19 mouse cellular contexts compared by ENCODE assay signal in genomic region chr6:115010815-115011214, GRCm38 (mm10). TPM values are rescaled to one million over a fixed set of nuclear protein-coding genes. Genes with fewer than 3 reads are reported as not detected.
DNase-seq lines count a peak whose midpoint lies in the region; ATAC-seq and TF ChIP-seq lines count a peak whose summit lies in the region.
"Had no signal": no experiment of that assay in that cellular context is flagged by ENCODE, and none has a peak within 500 bp of the region (broad histone marks: within the 10 kb centered on the region; RNA-seq: fewer than 3 reads in every experiment).

No protein-coding gene starts in this region.

- ATAC-seq in midbrain, embryonic 11.5 days (ENCODE audit: low FRiP score), result no peak
- ATAC-seq in midbrain, embryonic 14.5 days (ENCODE audit: low FRiP score, low TSS enrichment), result no peak
- ATAC-seq: activated CD4-positive, CD25-positive, alpha-beta regulatory T cell, adult 4 months; CD4-positive, CD25-positive, alpha-beta regulatory T cell, adult 4 months; Patski had no signal

- no peak; the same call in 1 of the 2 replicates for TF ChIP-seq RAD21 in CH12.LX (IDR thresholded peaks at IDR 0.05; ENCODE audit: low read depth, low read length)

- H3K36me3 ChIP-seq in midbrain, embryonic 11.5 days (ENCODE audit: control insufficient read depth, insufficient read depth, low read length), result peaks cover 2% of the 10 kb centered on the region; the same call in 1 of the 2 replicates
- peaks cover 42% of the 10 kb centered on the region for H3K36me3 ChIP-seq in midbrain, embryonic 14.5 days (ENCODE audit: control insufficient read depth, insufficient read depth, low read length)
- H3K36me3 ChIP-seq in CH12.LX (replicated peaks in 1 of 2; ENCODE audit: control insufficient read depth in 1 of 2, insufficient read depth in 1 of 2, low read length in 1 of 2), result peaks cover 9 to 38% of the 10 kb centered on the region in 2 experiments

- no peaks in the 10 kb centered on the region for H3K9me3 ChIP-seq in midbrain, embryonic 11.5 days (ENCODE audit: control insufficient read depth, low read length)
- H3K9me3 ChIP-seq in midbrain, embryonic 14.5 days (ENCODE audit: control insufficient read depth, low read length), result no peaks in the 10 kb centered on the region
- H3K9me3 ChIP-seq in CH12.LX (replicated peaks; ENCODE audit: low read length), result no peaks in the 10 kb centered on the region
- H3K9me3 ChIP-seq: G1E had no signal

- H3K4me3 ChIP-seq in midbrain, embryonic 11.5 days (ENCODE audit: low read depth, low read length), result no peak overlapping the region
- no peak overlapping the region for H3K4me3 ChIP-seq in midbrain, embryonic 14.5 days (replicated peaks; ENCODE audit: low read depth, low read length)
- peak overlapping the region; percentile 1 to 33 (median 5) for H3K4me3 ChIP-seq in CH12.LX (replicated peaks in 1 of 3; ENCODE audit: low read depth in 2 of 3, low read length in 2 of 3, poor library complexity in 1 of 3)

- H3K9ac ChIP-seq in midbrain, embryonic 11.5 days (ENCODE audit: low read length), result no peak overlapping the region
- H3K9ac ChIP-seq in midbrain, embryonic 14.5 days (replicated peaks; ENCODE audit: low read length), result no peak overlapping the region
- H3K9ac ChIP-seq in CH12.LX (ENCODE audit: insufficient read depth, low read depth), result peak overlapping the region; percentile 59

- DNase-seq in midbrain, embryonic 11.5 days (ENCODE audit: low spot score, missing footprints), result peak; percentile 82
- no peak for DNase-seq in midbrain, embryonic 14.5 days
- DNase-seq in CH12.LX (ENCODE audit: extremely low read depth), result peak; percentile 50
- DNase-seq in testis, postnatal 10 days (ENCODE audit: low spot score), result no peak
- DNase-seq: adrenal gland, adult 2 months; adrenal gland, adult 8-10 months; adrenal gland, postnatal 10 days; adrenal gland, postnatal 14 days; adrenal gland, postnatal 25 days; adrenal gland, postnatal 36 days; B cell, adult 2 months; cerebellum, adult 11 months; cerebellum, adult 11-12 months; cerebellum, adult 18-20 months; cerebellum, adult 2 months had no signal

- no peak overlapping the region for H3K4me2 ChIP-seq in midbrain, embryonic 11.5 days
- no peak overlapping the region for H3K4me2 ChIP-seq in midbrain, embryonic 14.5 days (ENCODE audit: low read length)
- H3K4me2 ChIP-seq in CH12.LX (ENCODE audit: insufficient read depth, low read depth, poor library complexity, severe bottlenecking), result peak overlapping the region; percentile 61

- WGBS in midbrain, embryonic 11.5 days, result 77% methylated on average over 9 of the region's 9 CpGs
- WGBS in midbrain, embryonic 14.5 days, result 91% methylated on average over 9 of the region's 9 CpGs

- no peak; the same call in 1 of the 2 replicates for TF ChIP-seq POLR2A in CH12.LX (IDR thresholded peaks at IDR 0.05; ENCODE audit: low read depth, low read length)

- dilution Hi-C loops in CH12.LX (cut with MboI; ENCODE audit: extremely low pct_ligation_motif_present, extremely low pct_unique_long_range_greater_than_20kb, low sequenced_read_pairs), result no loop called here

- TF ChIP-seq EP300 in CH12.LX (IDR thresholded peaks at IDR 0.05; ENCODE audit: low read length), result peak; percentile 91

- no peak overlapping the region for H3K27ac ChIP-seq in midbrain, embryonic 11.5 days (ENCODE audit: low read depth, low read length)
- no peak overlapping the region for H3K27ac ChIP-seq in midbrain, embryonic 14.5 days (replicated peaks; ENCODE audit: low read depth, low read length)
- H3K27ac ChIP-seq in CH12.LX (ENCODE audit: insufficient read depth, low read depth), result peak overlapping the region; percentile 97

- H3K27me3 ChIP-seq in midbrain, embryonic 11.5 days (ENCODE audit: control insufficient read depth, insufficient read depth, low read length), result no peaks in the 10 kb centered on the region
- H3K27me3 ChIP-seq in midbrain, embryonic 14.5 days (ENCODE audit: control insufficient read depth, insufficient read depth, low read length), result no peaks in the 10 kb centered on the region
- H3K27me3 ChIP-seq in CH12.LX (replicated peaks), result no peaks in the 10 kb centered on the region
- H3K27me3 ChIP-seq: Patski had no signal

- no peak for TF ChIP-seq CTCF in CH12.LX (conservative IDR thresholded peaks at IDR 0.05 in 1 of 2, IDR thresholded peaks at IDR 0.05 in 1 of 2; ENCODE audit: low read depth in 2 of 2, low read length in 2 of 2)

- peaks cover 8% of the 10 kb centered on the region; the same call in 1 of the 2 replicates for H3K4me1 ChIP-seq in midbrain, embryonic 11.5 days (ENCODE audit: control insufficient read depth, insufficient read depth, low read length)
- 0 out of 2 replicates have a peak, but pooled peaks cover 5% of the 10 kb centered on the region for H3K4me1 ChIP-seq in midbrain, embryonic 14.5 days (ENCODE audit: control insufficient read depth, insufficient read depth, low read length)
- H3K4me1 ChIP-seq in CH12.LX (ENCODE audit: control insufficient read depth in 1 of 2, insufficient read depth in 2 of 2), result peaks cover 46 to 87% of the 10 kb centered on the region in 2 experiments

- in situ Hi-C loops in CH12.LX (cut with MboI; ENCODE audit: low pct_ligation_motif_present, low pct_unique_long_range_greater_than_20kb, low sequenced_read_pairs), result no loop called here

- no peaks in the 10 kb centered on the region for H3K79me2 ChIP-seq in CH12.LX (replicated peaks; ENCODE audit: control insufficient read depth, extremely low read depth, insufficient read depth, poor library complexity, severe bottlenecking)

TF ChIP-seq in CH12.LX, 34 proteins besides CTCF, POLR2A, EP300 and RAD21 (continues in another document):
- TF ChIP-seq TCF12 (IDR thresholded peaks at IDR 0.05; ENCODE audit: low read depth, low read length) (peak; percentile 99), ETS1 (conservative IDR thresholded peaks at IDR 0.05; ENCODE audit: low read depth, low read length) (peak; percentile 93), GABPA (IDR thresholded peaks at IDR 0.05; ENCODE audit: insufficient replicate concordance, low read depth, low read length) (no peak), KAT2A (IDR thresholded peaks at IDR 0.05; ENCODE audit: insufficient replicate concordance, low read length) (no peak), PAX5 (IDR thresholded peaks at IDR 0.05; ENCODE audit: low read length) (no peak), NRF1 (IDR thresholded peaks at IDR 0.05; ENCODE audit: low read depth, low read length) (no peak), NELFE (IDR thresholded peaks at IDR 0.05; ENCODE audit: low read depth, low read length) (0 out of 2 replicates have a peak, but pooled peaks have one; percentile 1), JUND (conservative IDR thresholded peaks at IDR 0.05; ENCODE audit: low read depth, low read length) (peak; percentile 57; the same call in 1 of the 2 replicates), ELF1 (IDR thresholded peaks at IDR 0.05; ENCODE audit: low read depth, low read length) (no peak; the same call in 1 of the 2 replicates), SMC3 (IDR thresholded peaks at IDR 0.05; ENCODE audit: low read depth, low read length) (peak; percentile 20), ZMIZ1 (IDR thresholded peaks at IDR 0.05; ENCODE audit: low read depth, low read length) (no peak), UBTF (IDR thresholded peaks at IDR 0.05; ENCODE audit: low read depth, low read length) (no peak; the same call in none of the 2 replicates), SIN3A (IDR thresholded peaks at IDR 0.05; ENCODE audit: low read length) (peak; percentile 85), CHD2 (IDR thresholded peaks at IDR 0.05; ENCODE audit: low read length) (peak; percentile 70), POLR2AphosphoS2 (IDR thresholded peaks at IDR 0.05; ENCODE audit: low read depth, low read length) (no peak), TBP (conservative IDR thresholded peaks at IDR 0.05; ENCODE audit: low read depth, low read length) (no peak), USF1 (IDR thresholded peaks at IDR 0.05; ENCODE audit: low read depth, low read length) (no peak), ZC3H11A (IDR thresholded peaks at IDR 0.05; ENCODE audit: low read depth, low read length) (no peak), HCFC1 (IDR thresholded peaks at IDR 0.05; ENCODE audit: low read depth, low read length) (no peak; the same call in 1 of the 2 replicates), IRF4 (IDR thresholded peaks at IDR 0.05; ENCODE audit: low read depth, low read length) (peak; percentile 93), USF2 (conservative IDR thresholded peaks at IDR 0.05; ENCODE audit: low read depth, low read length) (no peak), ZKSCAN1 (IDR thresholded peaks at IDR 0.05; ENCODE audit: borderline replicate concordance, low read depth, low read length) (no peak), MAX (IDR thresholded peaks at IDR 0.05; ENCODE audit: low read length) (0 out of 2 replicates have a peak, but pooled peaks have one; percentile 11), MYC (IDR thresholded peaks at IDR 0.05; ENCODE audit: low read depth, low read length) (0 out of 2 replicates have a peak, but pooled peaks have one; percentile 10), MAZ (IDR thresholded peaks at IDR 0.05; ENCODE audit: low read depth, low read length) (0 out of 2 replicates have a peak, but pooled peaks have one; percentile 20), RCOR1 (conservative IDR thresholded peaks at IDR 0.05; ENCODE audit: low read depth, low read length) (peak; percentile 68; the same call in 1 of the 2 replicates), ZNF384 (IDR thresholded peaks at IDR 0.05; ENCODE audit: low read depth, low read length) (no peak), E2F4 (IDR thresholded peaks at IDR 0.05; ENCODE audit: insufficient replicate concordance, low read depth, low read length) (no peak), BHLHE40 (IDR thresholded peaks at IDR 0.05; ENCODE audit: low read depth, low read length) (peak; percentile 80), MAFK (IDR thresholded peaks at IDR 0.05; ENCODE audit: insufficient replicate concordance, low read length) (peak; percentile 44; the same call in 1 of the 2 replicates)

RNA-seq across cellular contexts. Expression of gene Tamm41, which starts 26.9 kb away (rescaled TPM):
- 71.2 and 76.9 TPM in 2 replicates for polyA plus RNA-seq in midbrain, embryonic 11.5 days (2014; fragmentation: Nextera tagmentation; extraction: Ambion mirVana)
- 53.4 and 55.1 TPM in 2 replicates for polyA plus RNA-seq in midbrain, embryonic 14.5 days (2014; fragmentation: Nextera tagmentation; extraction: Ambion mirVana)
- 29.3 and 43.3 TPM in 2 replicates for total RNA-seq in CH12.LX (2012; rRNA removed)
- 39.8 and 40.5 TPM in 2 replicates for total RNA-seq in CH12.LX (2014; rRNA removed)
- polyA plus RNA-seq in CH12.LX (2012; ENCODE audit: insufficient read length, low read depth), result 40.4 and 41.1 TPM in 2 replicates

RNA-seq across cellular contexts. Expression of gene Vgll4, which starts 41.0 kb away (rescaled TPM):
- polyA plus RNA-seq in midbrain, embryonic 11.5 days (2014; fragmentation: Nextera tagmentation; extraction: Ambion mirVana), result 48.6 and 54.8 TPM in 2 replicates
- 32.2 and 42.8 TPM in 2 replicates for polyA plus RNA-seq in midbrain, embryonic 14.5 days (2014; fragmentation: Nextera tagmentation; extraction: Ambion mirVana)
- total RNA-seq in CH12.LX (2012; rRNA removed) (73.7 and 85.1 TPM in 2 replicates), CH12.LX (2014; rRNA removed) (29.3 and 34.6 TPM in 2 replicates)
- polyA plus RNA-seq in CH12.LX (2012; ENCODE audit: insufficient read length, low read depth), result 32.4 and 37.3 TPM in 2 replicates

Comparison
In these comparisons a context has a peak if more than half of its experiments do, and no peak if none do; other contexts are left out.
1. DNase-seq: peak in midbrain, embryonic 11.5 days (single experiment) and CH12.LX (single experiment); none in midbrain, embryonic 14.5 days (single experiment) and testis, postnatal 10 days (single experiment).
2. H3K4me3 ChIP-seq: peak in CH12.LX (3 of 3); none in midbrain, embryonic 11.5 days (single experiment) and midbrain, embryonic 14.5 days (single experiment).